Mouse (Mus musculus) common myeloid progenitor, adult 5-6 weeks (primary cell): ENCODE results near the gene H2-M10.5. TPM values are rescaled to one million over a fixed set of nuclear protein-coding genes. Genes with fewer than 3 reads are reported as not detected.
"Not testable (repeated sequence)": the region's sequence is repeated elsewhere in the genome, so short reads cannot be mapped to it uniquely, and the experiment has no call there.

Experiments used
- ATAC-seq: replicated peaks from 2 replicates; pipeline ENCODE4 v1.8.0; 2016; ENCODE audit warnings: low read depth, mild to moderate bottlenecking, moderate TSS enrichment, inconsistent platforms; ENCODE audit not compliant: poor library complexity, severe bottlenecking
- total RNA-seq: library from RNA; stranded (forward); fragments of 200-1000, 187-1606 nt; gene quantifications from 2 replicates; pipeline ENCODE4 v1.2.3, GENCODE M21; 2017

H2-M10.5 gene
- total RNA-seq, result not detected in 2 replicates

DNA sequence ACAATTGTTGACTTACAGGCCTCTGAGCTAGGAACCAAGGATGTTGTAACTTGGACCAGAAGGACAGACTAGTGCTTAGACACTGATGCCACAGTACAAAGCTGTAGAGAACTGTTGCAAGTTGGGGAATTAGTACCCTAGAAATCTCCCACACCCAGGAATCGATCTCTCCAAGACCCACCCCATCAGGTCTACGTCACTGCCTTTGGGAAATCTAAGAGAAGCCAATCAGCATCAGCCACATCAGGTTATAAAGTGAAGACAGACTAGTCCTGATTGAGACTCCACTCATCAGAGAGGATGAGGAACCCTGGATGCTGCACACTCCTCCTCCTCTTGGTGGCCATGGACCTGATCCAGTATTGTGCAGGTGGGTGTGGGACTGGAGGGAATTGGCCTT is at the start of gene H2-M10.5:
Gene H2-M10.5, plus strand, starts transcription at position 301 of the 400 bp plus-strand sequence.
- ATAC-seq, result not testable (repeated sequence)

DNA sequence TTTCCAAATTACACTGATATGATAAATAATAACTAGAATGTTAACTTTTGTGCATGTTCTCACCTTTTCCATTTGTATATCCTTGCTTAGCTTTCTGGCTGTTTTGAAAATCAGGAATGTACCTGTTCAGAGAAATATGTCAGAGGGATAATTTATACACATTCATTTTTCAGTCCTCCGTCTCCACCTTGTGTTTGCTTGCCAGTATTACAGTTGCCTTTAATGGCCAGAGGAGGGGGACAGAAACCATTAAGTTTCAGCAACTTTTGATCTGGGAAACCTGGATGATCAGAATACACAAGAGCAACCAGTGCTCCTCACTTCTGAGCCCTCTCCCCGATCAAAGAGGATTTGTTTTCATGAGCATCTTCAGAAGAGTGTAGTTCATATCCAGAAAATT is 46.7 kb upstream of the H2-M10.5 start:
- 0 out of 2 replicates have a peak, but pooled peaks have one; percentile 45 for ATAC-seq

DNA sequence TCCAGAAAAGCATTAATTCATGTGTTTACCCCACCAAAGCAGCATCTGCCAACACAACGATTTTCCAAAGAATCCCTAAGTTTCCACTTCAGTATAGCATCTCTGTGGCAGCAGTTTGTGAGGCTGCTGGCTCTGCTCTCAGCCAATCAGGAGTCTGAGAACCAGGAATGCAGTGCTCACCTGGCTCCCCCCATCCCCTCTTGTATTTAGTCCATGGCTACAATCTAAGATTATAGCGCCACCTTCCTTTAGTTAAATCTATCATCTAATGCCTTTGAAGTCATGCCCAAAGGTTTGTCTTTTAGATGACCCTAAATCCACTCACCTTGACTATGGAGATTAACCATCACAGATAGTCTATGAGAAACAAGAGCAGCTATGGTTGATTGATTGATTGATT is 8.9 kb upstream of the H2-M10.5 start:
- no peak for ATAC-seq

GRCm38 (mm10) chr17:36764244-36764643 is 8.5 kb upstream of the H2-M10.5 start:
- ATAC-seq, result peak; percentile 69

- not testable (repeated sequence) for ATAC-seq
Observed at GRCm38 (mm10) chr17:36765403-36765802, 7.3 kb upstream of the H2-M10.5 start.

- ATAC-seq, result no peak
Observed at GRCm38 (mm10) chr17:36781533-36781932, 8.8 kb downstream of the H2-M10.5 start.

- peak; percentile 83 for ATAC-seq
Observed at GRCm38 (mm10) chr17:36786483-36786886, 13.8 kb downstream of the H2-M10.5 start.

- no peak for ATAC-seq
Observed at GRCm38 (mm10) chr17:36788351-36788750, 15.6 kb downstream of the H2-M10.5 start.

GRCm38 (mm10) chr17:36788801-36789200 is 16.1 kb downstream of the H2-M10.5 start:
- ATAC-seq, result peak; percentile 90

- no peak for ATAC-seq
Observed at GRCm38 (mm10) chr17:36799493-36799892, 26.8 kb downstream of the H2-M10.5 start.

GRCm38 (mm10) chr17:36799921-36800462 is 27.3 kb downstream of the H2-M10.5 start:
- ATAC-seq, result not testable (repeated sequence)

GRCm38 (mm10) chr17:36811871-36812270 is 39.2 kb downstream of the H2-M10.5 start, which contains the start of gene H2-M10.6:
H2-M10.6 (plus strand) TSS chr17:36812171.
- ATAC-seq, result no peak

GRCm38 (mm10) chr17:36824005-36824404 is 51.3 kb downstream of the H2-M10.5 start:
- peak; percentile 80 for ATAC-seq

DNA sequence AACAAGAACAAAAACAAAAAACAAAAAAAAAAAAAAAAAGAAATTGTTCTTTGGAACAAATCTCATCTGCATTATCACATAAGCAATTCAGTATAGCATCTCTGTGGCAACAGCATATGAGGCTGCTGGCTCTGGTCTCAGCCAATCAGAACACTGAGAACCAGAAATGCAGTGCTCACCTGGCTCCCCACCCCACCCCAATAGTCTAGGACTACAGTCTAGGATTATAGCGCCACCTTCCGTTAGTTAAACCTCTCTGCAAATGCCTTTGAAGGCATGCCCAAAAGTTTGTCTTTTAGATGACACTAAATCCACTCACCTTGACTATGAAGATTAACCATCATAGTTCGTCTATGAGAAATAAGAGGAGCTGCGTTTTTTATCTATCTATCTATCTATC is 52.8 kb downstream of the H2-M10.5 start:
- ATAC-seq, result peak; percentile 43; the same call in 1 of the 2 replicates

Other genes with a start within 250 kb of the H2-M10.5 start
- gene H2-M11, start 225.8 kb upstream of the H2-M10.5 start, total RNA-seq, result not detected in 2 replicates
- not detected in 2 replicates for gene H2-M9, start 130.2 kb upstream of the H2-M10.5 start, total RNA-seq
- gene H2-M1, start 100.7 kb upstream of the H2-M10.5 start, total RNA-seq, result not detected in 2 replicates
- not detected in 2 replicates for gene H2-M10.6, start 39.3 kb downstream of the H2-M10.5 start, total RNA-seq
- gene Trim26, start 64.2 kb downstream of the H2-M10.5 start, total RNA-seq, result 10.8 and 18.0 TPM in 2 replicates
- 0.18 TPM in 1 of 2 replicates, not detected in the other for gene Trim15, start 94.3 kb downstream of the H2-M10.5 start, total RNA-seq
- 4.3 and 8.9 TPM in 2 replicates for gene Trim10, start 96.7 kb downstream of the H2-M10.5 start, total RNA-seq
- not detected in 2 replicates for gene Trim40, start 117.2 kb downstream of the H2-M10.5 start, total RNA-seq
- gene Trim31, start 125.2 kb downstream of the H2-M10.5 start, total RNA-seq, result not detected in 2 replicates
- 0.05 TPM in 1 of 2 replicates, not detected in the other for gene Rnf39, start 170.0 kb downstream of the H2-M10.5 start, total RNA-seq
- gene Ppp1r11, start 178.8 kb downstream of the H2-M10.5 start, total RNA-seq, result 41.4 and 79.0 TPM in 2 replicates
- gene Znrd1, start 185.6 kb downstream of the H2-M10.5 start, total RNA-seq, result 35.6 and 37.3 TPM in 2 replicates
- 7.8 and 9.0 TPM in 2 replicates for gene Znrd1as, start 185.7 kb downstream of the H2-M10.5 start, total RNA-seq
- not detected in 2 replicates for gene 2410137M14Rik, start 208.3 kb downstream of the H2-M10.5 start, total RNA-seq
- gene H2-M5, start 216.6 kb downstream of the H2-M10.5 start, total RNA-seq, result not detected in 2 replicates
- 1.1 and 2.9 TPM in 2 replicates for gene Zfp57, start 228.3 kb downstream of the H2-M10.5 start, total RNA-seq